Mouse (Mus musculus) heart, postnatal 0 days (tissue): ENCODE data around the gene Ccr4. TPM values are rescaled to one million over a fixed set of nuclear protein-coding genes. Genes with fewer than 3 reads are reported as not detected.

ENCODE experiments used
- ATAC-seq: fragments of 200-750 bp; cut with Nextera tagmentation; 2 replicates; pipeline ENCODE4 v1.8.0; 2017; ENCODE audit warnings: low read depth, moderate number of reproducible peaks, moderate library complexity; ENCODE audit not compliant: insufficient read depth
- DNase-seq: peaks from one replicate; pipeline ENCODE4 v3.0.0-alpha.2; 2016; ENCODE audit warnings: low spot score
- H3K27ac ChIP-seq: fragments of 300-500 bp; sonication (generic); 2 replicates; pipeline ENCODE4 v1.5.1; 2014; ENCODE audit warnings: low read depth, mild to moderate bottlenecking
- H3K27me3 ChIP-seq: fragments of 300-500 bp; sonication (generic); 2 replicates; pipeline ENCODE4 v1.6.1; 2014; ENCODE audit warnings: low read length, mixed read lengths; ENCODE audit not compliant: control insufficient read depth, insufficient read depth
- H3K36me3 ChIP-seq: fragments of 300-500 bp; sonication (generic); replicated peaks from 2 replicates; pipeline ENCODE4 v1.6.1; 2014; ENCODE audit warnings: low read length, mixed read lengths; ENCODE audit not compliant: control insufficient read depth, insufficient read depth
- H3K4me1 ChIP-seq: fragments of 300-500 bp; sonication (generic); 2 replicates; pipeline ENCODE4 v1.6.1; 2014; ENCODE audit warnings: antibody characterized with exemption; ENCODE audit not compliant: control insufficient read depth, insufficient read depth
- H3K4me2 ChIP-seq: fragments of 300-500 bp; sonication (generic); 2 replicates; pipeline ENCODE4 v1.6.1; 2014; ENCODE audit warnings: low read depth, mild to moderate bottlenecking, low read length, moderate library complexity
- H3K4me3 ChIP-seq: fragments of 300-500 bp; sonication (generic); 2 replicates; pipeline ENCODE4 v1.5.1; 2014; ENCODE audit warnings: low read depth, low read length
- H3K9ac ChIP-seq: fragments of 300-500 bp; sonication (generic); replicated peaks from 2 replicates; pipeline ENCODE4 v1.6.1; 2014; ENCODE audit warnings: low read depth, low read length, mixed read lengths
- H3K9me3 ChIP-seq: fragments of 300-500 bp; sonication (generic); replicated peaks from 2 replicates; pipeline ENCODE4 v1.6.1; 2016; ENCODE audit warnings: low read length; ENCODE audit not compliant: control insufficient read depth
- CTCF ChIP-seq: IDR thresholded peaks from 2 replicates; pipeline ENCODE4 v1.5.1; 2016; ENCODE audit warnings: antibody characterized with exemption, control low read depth, low read depth
- EP300 ChIP-seq: IDR thresholded peaks from 2 replicates; pipeline ENCODE4 v1.6.1; 2016; ENCODE audit warnings: antibody characterized with exemption, low read depth
- WGBS: fragments of 180-500 bp; shearing (Covaris S2); extraction: QIAGEN DNeasy Blood & Tissue Kit; methylation state at CpG from one replicate; pipeline ENCODE4 v1.1.7; 2014; 5-methylcytosine and 5-hydroxymethylcytosine counted together
- polyA plus RNA-seq: library from polyadenylated mRNA; unstranded; fragments of >200 nt; fragmentation: Nextera tagmentation; extraction: Ambion mirVana; gene quantifications from 2 replicates; pipeline ENCODE4 v1.2.1, GENCODE M21; 2015
- total RNA-seq: library from RNA; depleted of rRNA; stranded (reverse); fragments of >200 nt; gene quantifications from 2 replicates; pipeline ENCODE4 v1.2.3, GENCODE M21; 2014; ENCODE audit warnings: low replicate concordance

The Ccr4 gene
- total and polyA plus RNA-seq, 2 experiments from 2014 or later: not detected

- Histone ChIP-seq H3K4me1 (no peaks in the 10 kb centered on the region), H3K4me2 (no peak overlapping the region), H3K9ac (no peak overlapping the region), H3K27ac (no peak overlapping the region), H3K4me3 (no peak overlapping the region), H3K36me3 (peaks cover 30% of the 10 kb centered on the region), H3K9me3 (no peaks in the 10 kb centered on the region), H3K27me3 (no peaks in the 10 kb centered on the region)
- ATAC-seq: no peak
- WGBS: 95% methylated on average over 4 of the region's 4 CpGs
- TF ChIP-seq CTCF: no peak
- TF ChIP-seq EP300: no peak
- no peak for DNase-seq
Observed at GRCm38 (mm10) chr9:114468701-114469100, 36.0 kb downstream of the Ccr4 start.

DNA sequence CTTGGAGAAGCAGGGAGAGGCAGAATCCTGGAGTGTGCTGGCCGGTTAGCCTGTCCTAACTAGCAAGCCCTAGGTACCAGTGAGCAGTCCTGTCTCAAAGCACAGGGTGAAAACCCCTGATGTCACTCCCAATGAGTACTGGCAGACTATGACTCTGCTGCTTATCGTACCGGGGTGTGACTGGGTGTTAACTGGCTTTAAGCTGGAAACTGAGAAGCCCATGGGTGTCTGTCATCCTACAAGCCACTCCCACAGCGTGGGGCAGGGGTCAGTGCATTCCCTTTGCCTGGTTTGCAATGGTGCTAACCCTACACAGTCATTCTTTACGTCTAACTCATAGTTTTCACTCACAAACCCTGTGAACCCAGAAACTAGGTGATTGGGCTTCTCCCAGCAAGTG is 36.5 kb downstream of the Ccr4 start:
- Histone ChIP-seq H3K27ac (no peak overlapping the region), H3K36me3 (peaks cover 32% of the 10 kb centered on the region), H3K9me3 (no peaks in the 10 kb centered on the region), H3K4me2 (no peak overlapping the region), H3K9ac (no peak overlapping the region), H3K4me1 (no peaks in the 10 kb centered on the region), H3K27me3 (no peaks in the 10 kb centered on the region), H3K4me3 (no peak overlapping the region)
- DNase-seq: no peak
- no peak for ATAC-seq
- no peak for TF ChIP-seq CTCF
- TF ChIP-seq EP300: no peak
- WGBS: 68% methylated on average over 5 of the region's 5 CpGs

GRCm38 (mm10) chr9:114466871-114467270 is 37.8 kb downstream of the Ccr4 start:
- no peak for ATAC-seq
- no peak for DNase-seq
- WGBS: 63% methylated on average over 7 of the region's 7 CpGs
- no peak overlapping the region for H3K4me2 ChIP-seq
- H3K4me1 ChIP-seq: no peaks in the 10 kb centered on the region
- TF ChIP-seq CTCF (no peak), EP300 (no peak)
- no peaks in the 10 kb centered on the region for H3K9me3 ChIP-seq
- no peak overlapping the region for H3K27ac ChIP-seq
- no peak overlapping the region for H3K9ac ChIP-seq
- no peaks in the 10 kb centered on the region for H3K27me3 ChIP-seq
- H3K36me3 ChIP-seq: peaks cover 37% of the 10 kb centered on the region
- H3K4me3 ChIP-seq: no peak overlapping the region

- no peaks in the 10 kb centered on the region for H3K27me3 ChIP-seq
- H3K9me3 ChIP-seq: no peaks in the 10 kb centered on the region
- no peak for DNase-seq
- H3K4me2 ChIP-seq: no peak overlapping the region
- H3K4me1 ChIP-seq: no peaks in the 10 kb centered on the region
- peaks cover 48% of the 10 kb centered on the region for H3K36me3 ChIP-seq
- no peak for TF ChIP-seq CTCF
- TF ChIP-seq EP300: no peak
- H3K4me3 ChIP-seq: no peak overlapping the region
- ATAC-seq: no peak
- no peak overlapping the region for H3K27ac ChIP-seq
- H3K9ac ChIP-seq: no peak overlapping the region
- 64% methylated on average over 6 of the region's 6 CpGs for WGBS
Observed at GRCm38 (mm10) chr9:114465442-114465841, 39.3 kb downstream of the Ccr4 start.

DNA sequence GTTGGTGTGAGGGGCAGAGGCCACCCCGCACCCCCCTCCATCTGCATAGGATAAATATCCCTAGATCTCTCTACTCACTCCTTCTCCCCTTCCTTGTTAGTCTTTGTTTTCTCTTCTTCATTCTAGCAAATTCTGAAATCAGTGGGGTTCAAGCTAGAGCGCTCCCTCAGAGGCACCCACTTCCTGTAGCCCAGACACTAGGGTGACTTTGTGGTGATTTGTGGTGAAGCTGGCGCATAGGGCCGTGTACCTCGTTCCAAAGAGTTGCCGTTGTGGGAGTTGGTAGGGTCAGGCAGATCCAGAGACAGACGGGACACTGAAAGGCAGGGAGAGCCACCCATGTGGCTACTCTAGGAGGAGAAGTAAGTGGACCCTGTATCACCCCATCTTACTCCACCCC is 42.1 kb downstream of the Ccr4 start:
- no peak for ATAC-seq
- no peak overlapping the region for H3K9ac ChIP-seq
- H3K4me2 ChIP-seq: no peak overlapping the region
- H3K9me3 ChIP-seq: no peaks in the 10 kb centered on the region
- WGBS: 94% methylated on average over 7 of the region's 7 CpGs
- H3K36me3 ChIP-seq: peaks cover 52% of the 10 kb centered on the region
- no peaks in the 10 kb centered on the region for H3K27me3 ChIP-seq
- TF ChIP-seq CTCF (no peak), EP300 (no peak)
- no peak for DNase-seq
- no peak overlapping the region for H3K27ac ChIP-seq
- no peak overlapping the region for H3K4me3 ChIP-seq
- no peaks in the 10 kb centered on the region for H3K4me1 ChIP-seq

- Histone ChIP-seq H3K4me2 (no peak overlapping the region), H3K9me3 (no peaks in the 10 kb centered on the region), H3K27me3 (no peaks in the 10 kb centered on the region), H3K4me3 (no peak overlapping the region), H3K9ac (no peak overlapping the region), H3K27ac (no peak overlapping the region), H3K4me1 (no peaks in the 10 kb centered on the region), H3K36me3 (peaks cover 50% of the 10 kb centered on the region)
- ATAC-seq: no peak
- 74% methylated on average over 3 of the region's 3 CpGs for WGBS
- TF ChIP-seq CTCF (no peak), EP300 (no peak)
- DNase-seq: no peak
Observed at GRCm38 (mm10) chr9:114458436-114458835, 46.3 kb downstream of the Ccr4 start.
